Mouse (Mus musculus) cerebellum, postnatal 36 days (tissue): ENCODE measurements around the gene Crnkl1.

Source experiments
- DNase-seq, 2 experiments: peaks; one replicate each; pipeline ENCODE4 v3.0.0; 2021 to 2022; ENCODE audit warnings: mixed read lengths in 2 of 2

Gene Crnkl1

GRCm38 (mm10) chr2:145934339-145935231, at the start of gene Crnkl1, which contains the start of gene Cfap61:
Crnkl1 (minus strand) TSS chr2:145935014.
Cfap61 (plus strand) TSS chr2:145934784.
- DNase-seq = peak; percentile 91 to 94

- DNase-seq = no peak
Measured at GRCm38 (mm10) chr2:145982317-145983045, 47.7 kb upstream of the Crnkl1 start.

GRCm38 (mm10) chr2:145981699-145982112, 46.9 kb upstream of the Crnkl1 start:
- DNase-seq = no peak

GRCm38 (mm10) chr2:145980881-145981280, 46.1 kb upstream of the Crnkl1 start:
- DNase-seq = no peak

GRCm38 (mm10) chr2:145979616-145980015, 44.8 kb upstream of the Crnkl1 start:
- no peak for DNase-seq

- no peak for DNase-seq
Measured at GRCm38 (mm10) chr2:145972571-145972970, 37.8 kb upstream of the Crnkl1 start.

- DNase-seq = peak; percentile 72 to 77
Measured at GRCm38 (mm10) chr2:145971237-145972010, 36.6 kb upstream of the Crnkl1 start.

GRCm38 (mm10) chr2:145970751-145971150, 35.9 kb upstream of the Crnkl1 start:
- DNase-seq = peak; percentile 78 to 80

- no peak for DNase-seq
Measured at GRCm38 (mm10) chr2:145961861-145962260, 27.0 kb upstream of the Crnkl1 start.

GRCm38 (mm10) chr2:145958551-145958950, 23.7 kb upstream of the Crnkl1 start:
- no peak for DNase-seq

- DNase-seq = no peak
Measured at GRCm38 (mm10) chr2:145958097-145958496, 23.3 kb upstream of the Crnkl1 start.

- no peak for DNase-seq
Measured at GRCm38 (mm10) chr2:145957450-145957849, 22.6 kb upstream of the Crnkl1 start.

GRCm38 (mm10) chr2:145956318-145956717, 21.5 kb upstream of the Crnkl1 start:
- DNase-seq = no peak

GRCm38 (mm10) chr2:145955844-145956243, 21.0 kb upstream of the Crnkl1 start:
- DNase-seq = no peak

DNA sequence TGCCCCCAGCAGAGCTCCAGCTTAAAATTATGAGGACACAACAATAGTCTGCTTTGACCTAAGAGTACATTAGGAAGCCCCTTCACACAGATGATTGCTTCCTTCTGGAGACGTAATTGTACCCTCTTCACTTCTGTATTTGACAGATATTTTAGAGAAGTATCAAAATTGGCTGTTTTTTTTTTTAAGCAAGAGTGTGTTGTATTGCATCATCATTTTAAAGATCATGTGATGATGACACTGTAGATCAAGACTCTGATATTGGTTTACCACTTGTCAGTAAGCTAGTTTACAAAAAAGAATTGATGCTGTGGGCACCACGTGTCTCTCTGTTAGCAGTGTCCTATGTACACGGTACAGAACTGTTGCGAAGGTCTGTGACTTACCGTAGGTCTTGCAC, 17.9 kb upstream of the Crnkl1 start:
- no peak for DNase-seq

- DNase-seq = no peak
Measured at GRCm38 (mm10) chr2:145950239-145950638, 15.4 kb upstream of the Crnkl1 start.

DNA sequence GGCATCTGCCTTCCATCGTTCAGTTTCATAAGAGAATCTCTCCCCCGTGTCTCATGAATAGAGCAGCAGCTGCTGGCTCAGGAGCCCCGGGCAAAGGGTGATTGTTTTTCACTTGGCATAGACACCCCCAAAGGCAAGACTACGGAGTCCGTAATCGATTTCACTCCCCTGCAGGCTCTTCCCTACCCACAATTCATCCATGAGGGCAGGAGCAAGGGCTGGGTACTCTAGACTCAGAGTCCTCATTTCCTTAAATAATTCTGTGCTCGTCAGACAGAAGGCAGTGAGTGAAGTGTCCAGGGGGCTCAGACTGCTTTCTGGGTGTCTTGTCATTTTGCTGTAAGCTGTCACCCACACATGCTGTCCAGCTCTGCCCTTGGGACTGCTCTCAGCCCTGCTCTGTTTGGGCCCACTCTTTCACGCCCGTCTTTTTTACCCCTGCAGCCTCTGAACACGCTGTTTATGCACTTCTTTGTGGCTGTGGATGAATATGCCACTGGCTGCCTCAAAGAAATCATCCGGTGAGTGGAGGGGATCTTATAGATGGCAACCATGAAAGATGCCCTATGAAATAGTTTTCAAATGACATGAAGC, 14.8 kb upstream of the Crnkl1 start:
- DNase-seq = no peak

GRCm38 (mm10) chr2:145948402-145948954, 13.7 kb upstream of the Crnkl1 start:
- DNase-seq = no peak

DNA sequence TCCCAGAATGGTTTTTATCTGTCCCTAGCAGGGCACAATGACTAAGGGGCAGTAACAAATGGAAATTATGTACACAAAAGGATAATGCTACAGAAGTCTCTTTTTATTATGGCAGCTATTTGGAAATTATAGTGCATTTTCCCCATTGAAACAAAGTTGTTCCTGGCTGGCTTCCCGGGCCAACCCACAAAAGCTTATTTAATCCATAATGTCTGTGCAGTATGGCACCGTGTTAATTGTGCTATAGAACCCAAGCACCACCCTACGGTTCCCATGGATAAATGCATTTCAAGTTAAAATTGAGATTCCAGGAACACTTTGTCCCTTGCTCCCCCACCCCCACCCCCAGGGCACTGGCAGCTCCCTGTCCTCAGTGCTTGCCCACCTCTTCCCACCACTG, 9.5 kb upstream of the Crnkl1 start:
- no peak for DNase-seq

- DNase-seq = no peak
Measured at GRCm38 (mm10) chr2:145941403-145941802, 6.6 kb upstream of the Crnkl1 start.

- no peak for DNase-seq
Measured at GRCm38 (mm10) chr2:145936975-145937374, 2.2 kb upstream of the Crnkl1 start.

- no peak for DNase-seq
Measured at GRCm38 (mm10) chr2:145920941-145921650, 13.7 kb downstream of the Crnkl1 start.
